Mouse (Mus musculus) midbrain, embryonic 12.5 days (tissue): ENCODE measurements around the gene Vps4b. TPM values are rescaled to one million over a fixed set of nuclear protein-coding genes. Genes with fewer than 3 reads are reported as not detected.
"Not testable (repeated sequence)": the region's sequence is repeated elsewhere in the genome, so short reads cannot be mapped to it uniquely, and the experiment has no call there.

Source experiments
- ATAC-seq: fragments of 200-750 bp; cut with Nextera tagmentation; 2 replicates; pipeline ENCODE4 v1.8.0; 2017; ENCODE audit warnings: low read depth, moderate TSS enrichment, moderate library complexity; ENCODE audit not compliant: low FRiP score
- H3K27ac ChIP-seq: fragments of 300-500 bp; sonication (generic); replicated peaks from 2 replicates; pipeline ENCODE4 v1.5.1; 2016; ENCODE audit warnings: mild to moderate bottlenecking
- H3K27me3 ChIP-seq: fragments of 300-500 bp; sonication (generic); 2 replicates; pipeline ENCODE4 v1.6.1; 2016; ENCODE audit warnings: mild to moderate bottlenecking
- H3K36me3 ChIP-seq: fragments of 300-500 bp; sonication (generic); 2 replicates; pipeline ENCODE4 v1.6.1; 2016
- H3K4me1 ChIP-seq: fragments of 300-500 bp; sonication (generic); 2 replicates; pipeline ENCODE4 v1.6.1; 2016
- H3K4me2 ChIP-seq: fragments of 300-500 bp; sonication (generic); replicated peaks from 2 replicates; pipeline ENCODE4 v1.6.1; 2016; ENCODE audit warnings: mild to moderate bottlenecking, moderate library complexity
- H3K4me3 ChIP-seq: fragments of 300-500 bp; sonication (generic); 2 replicates; pipeline ENCODE4 v1.5.1; 2016; ENCODE audit warnings: mild to moderate bottlenecking
- H3K9ac ChIP-seq: fragments of 300-500 bp; sonication (generic); replicated peaks from 2 replicates; pipeline ENCODE4 v1.6.1; 2016; ENCODE audit warnings: mild to moderate bottlenecking, moderate library complexity
- H3K9me3 ChIP-seq: fragments of 300-500 bp; sonication (generic); 2 replicates; pipeline ENCODE4 v1.6.1; 2016; ENCODE audit warnings: mild to moderate bottlenecking
- WGBS: fragments of 180-500 bp; shearing (Covaris S2); methylation state at CpG from one replicate; pipeline ENCODE4 v1.1.7; 2016; 5-methylcytosine and 5-hydroxymethylcytosine counted together
- polyA plus RNA-seq: library from polyadenylated mRNA; unstranded; fragments of >200 nt; fragmentation: Nextera tagmentation; extraction: Ambion mirVana; gene quantifications from 2 replicates; pipeline ENCODE4 v1.2.1, GENCODE M21; 2016

The Vps4b gene
- polyA plus RNA-seq, 1 experiment from 2014 or later: 61.2 TPM

- no peak overlapping the region for H3K4me2 ChIP-seq
- ATAC-seq: no peak
- WGBS: 93% methylated on average over 6 of the region's 6 CpGs
- H3K27ac ChIP-seq: no peak overlapping the region
- no peaks in the 10 kb centered on the region for H3K4me1 ChIP-seq
- H3K4me3 ChIP-seq: no peak overlapping the region
- H3K9me3 ChIP-seq: no peaks in the 10 kb centered on the region
- H3K36me3 ChIP-seq: peaks cover 18% of the 10 kb centered on the region
- H3K9ac ChIP-seq: no peak overlapping the region
- no peaks in the 10 kb centered on the region for H3K27me3 ChIP-seq
Measured at GRCm38 (mm10) chr1:106748555-106749315, 47.8 kb downstream of the Vps4b start.

- Histone ChIP-seq H3K27ac (no peak overlapping the region), H3K36me3 (peaks cover 22% of the 10 kb centered on the region), H3K4me2 (no peak overlapping the region), H3K9ac (no peak overlapping the region), H3K27me3 (no peaks in the 10 kb centered on the region), H3K4me3 (no peak overlapping the region), H3K4me1 (no peaks in the 10 kb centered on the region), H3K9me3 (no peaks in the 10 kb centered on the region)
- ATAC-seq: no peak
- WGBS: 90% methylated on average over 6 of the region's 6 CpGs
Measured at GRCm38 (mm10) chr1:106742980-106743379, 53.5 kb downstream of the Vps4b start.

GRCm38 (mm10) chr1:106740735-106741134, 55.8 kb downstream of the Vps4b start:
- peaks cover 4% of the 10 kb centered on the region; the same call in 1 of the 2 replicates for H3K36me3 ChIP-seq
- H3K4me1 ChIP-seq: no peaks in the 10 kb centered on the region
- no peak overlapping the region for H3K4me3 ChIP-seq
- no peak overlapping the region for H3K27ac ChIP-seq
- ATAC-seq: no peak
- no peaks in the 10 kb centered on the region for H3K27me3 ChIP-seq
- no peak overlapping the region for H3K9ac ChIP-seq
- H3K4me2 ChIP-seq: no peak overlapping the region
- H3K9me3 ChIP-seq: no peaks in the 10 kb centered on the region
- 96% methylated on average over 4 of the region's 4 CpGs for WGBS

- Histone ChIP-seq H3K4me2 (no peak overlapping the region), H3K27ac (no peak overlapping the region), H3K9ac (no peak overlapping the region), H3K27me3 (no peaks in the 10 kb centered on the region), H3K36me3 (peaks cover 4% of the 10 kb centered on the region; the same call in 1 of the 2 replicates), H3K9me3 (no peaks in the 10 kb centered on the region), H3K4me3 (no peak overlapping the region), H3K4me1 (no peaks in the 10 kb centered on the region)
- ATAC-seq: no peak
- WGBS: 88% methylated on average over 5 of the region's 5 CpGs
Measured at GRCm38 (mm10) chr1:106739810-106740209, 56.7 kb downstream of the Vps4b start.

- Histone ChIP-seq H3K27ac (no peak overlapping the region), H3K27me3 (no peaks in the 10 kb centered on the region), H3K36me3 (peaks cover 4% of the 10 kb centered on the region; the same call in 1 of the 2 replicates), H3K9ac (no peak overlapping the region), H3K4me2 (no peak overlapping the region), H3K4me1 (no peaks in the 10 kb centered on the region), H3K9me3 (no peaks in the 10 kb centered on the region), H3K4me3 (no peak overlapping the region)
- no peak for ATAC-seq
- WGBS: 88% methylated on average over 3 of the region's 3 CpGs
Measured at GRCm38 (mm10) chr1:106738092-106738491, 58.4 kb downstream of the Vps4b start.

GRCm38 (mm10) chr1:106736211-106736610, 60.3 kb downstream of the Vps4b start:
- Histone ChIP-seq H3K36me3 (peaks cover 4% of the 10 kb centered on the region; the same call in 1 of the 2 replicates), H3K4me2 (no peak overlapping the region), H3K4me3 (no peak overlapping the region), H3K27me3 (no peaks in the 10 kb centered on the region), H3K4me1 (no peaks in the 10 kb centered on the region), H3K9me3 (no peaks in the 10 kb centered on the region), H3K9ac (no peak overlapping the region), H3K27ac (no peak overlapping the region)
- no peak for ATAC-seq
- 92% methylated on average over 8 of the region's 8 CpGs for WGBS

- H3K4me3 ChIP-seq: no peak overlapping the region
- H3K4me2 ChIP-seq: no peak overlapping the region
- H3K4me1 ChIP-seq: no peaks in the 10 kb centered on the region
- H3K36me3 ChIP-seq: peaks cover 4% of the 10 kb centered on the region; the same call in 1 of the 2 replicates
- no peaks in the 10 kb centered on the region for H3K9me3 ChIP-seq
- WGBS: 68% methylated on average over 2 of the region's 2 CpGs
- H3K9ac ChIP-seq: no peak overlapping the region
- H3K27ac ChIP-seq: no peak overlapping the region
- no peaks in the 10 kb centered on the region for H3K27me3 ChIP-seq
- ATAC-seq: no peak
Measured at GRCm38 (mm10) chr1:106735586-106735985, 60.9 kb downstream of the Vps4b start.

GRCm38 (mm10) chr1:106722061-106722460, 74.5 kb downstream of the Vps4b start:
- Histone ChIP-seq H3K4me1 (0 out of 2 replicates have a peak, but pooled peaks cover 4% of the 10 kb centered on the region), H3K4me3 (no peak overlapping the region), H3K27ac (no peak overlapping the region), H3K27me3 (no peaks in the 10 kb centered on the region), H3K36me3 (no peaks in the 10 kb centered on the region), H3K9me3 (no peaks in the 10 kb centered on the region), H3K4me2 (no peak overlapping the region), H3K9ac (no peak overlapping the region)
- no peak for ATAC-seq
- WGBS: 19% methylated on average over 5 of the region's 5 CpGs

- H3K9me3 ChIP-seq, H3K4me2 ChIP-seq, H3K27ac ChIP-seq, H3K36me3 ChIP-seq, ATAC-seq, H3K9ac ChIP-seq, H3K4me3 ChIP-seq: not testable (repeated sequence)
- H3K4me1 ChIP-seq: 0 out of 2 replicates have a peak, but pooled peaks cover 10% of the 10 kb centered on the region
- peaks cover 17% of the 10 kb centered on the region for H3K27me3 ChIP-seq
- 75% methylated on average over 7 of the region's 7 CpGs for WGBS
Measured at GRCm38 (mm10) chr1:106717736-106718135, 78.8 kb downstream of the Vps4b start.

- Histone ChIP-seq H3K9me3 (no peaks in the 10 kb centered on the region), H3K4me3 (no peak overlapping the region), H3K36me3 (no peaks in the 10 kb centered on the region), H3K4me1 (peaks cover 14% of the 10 kb centered on the region), H3K4me2 (no peak overlapping the region), H3K27ac (no peak overlapping the region), H3K27me3 (peaks cover 22% of the 10 kb centered on the region), H3K9ac (no peak overlapping the region)
- ATAC-seq: no peak
- WGBS: 28% methylated on average over 7 of the region's 7 CpGs
Measured at GRCm38 (mm10) chr1:106717071-106717601, 79.4 kb downstream of the Vps4b start.

GRCm38 (mm10) chr1:106716141-106716540, 80.4 kb downstream of the Vps4b start:
- Histone ChIP-seq H3K4me2 (no peak overlapping the region), H3K4me3 (no peak overlapping the region), H3K27ac (no peak overlapping the region), H3K27me3 (peaks cover 25% of the 10 kb centered on the region), H3K9ac (no peak overlapping the region), H3K4me1 (peaks cover 21% of the 10 kb centered on the region), H3K9me3 (no peaks in the 10 kb centered on the region), H3K36me3 (no peaks in the 10 kb centered on the region)
- WGBS: 91% methylated on average over 3 of the region's 3 CpGs
- no peak for ATAC-seq
